Mouse (Mus musculus) 416B (cell line): ENCODE data around the gene Snx15.

Experiments
- DNase-seq: peaks from one replicate; pipeline ENCODE4 v3.0.0; 2011; ENCODE audit warnings: low read depth

Snx15 gene

DNA sequence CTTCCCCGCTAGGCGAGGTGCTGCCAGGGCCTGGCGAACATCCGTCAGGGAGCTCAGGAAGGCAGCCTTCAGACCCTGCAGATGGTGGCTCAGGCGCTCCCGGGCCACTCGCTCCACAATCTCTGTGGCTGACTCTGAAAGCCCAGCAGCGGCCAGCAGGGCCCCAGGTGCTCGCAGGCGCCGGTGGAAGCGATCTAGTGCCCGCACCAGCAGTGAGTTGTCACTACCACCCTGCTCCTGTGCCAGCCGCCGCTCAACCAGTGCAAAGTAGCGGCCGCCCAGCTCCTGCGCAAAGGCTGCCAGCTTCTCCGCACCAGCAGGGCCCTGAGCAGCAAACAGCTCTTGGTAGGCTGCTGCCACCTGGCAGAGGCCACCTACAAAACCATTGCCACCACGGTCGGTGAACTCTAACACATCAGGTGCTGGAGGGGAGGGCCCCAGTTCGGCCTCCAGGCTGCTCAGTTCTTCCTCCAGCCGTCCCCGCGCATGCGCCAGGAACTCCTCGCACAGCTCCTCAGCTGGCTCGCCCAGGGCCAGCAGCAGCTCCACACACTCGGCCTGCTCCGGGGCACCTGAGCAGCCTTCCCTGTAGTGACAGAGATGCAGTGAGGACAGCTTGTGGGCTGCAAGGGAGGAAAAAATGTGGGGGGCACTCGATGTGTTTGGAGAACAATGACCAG, 57.4 kb downstream of the Snx15 start:
- no peak for DNase-seq

DNA sequence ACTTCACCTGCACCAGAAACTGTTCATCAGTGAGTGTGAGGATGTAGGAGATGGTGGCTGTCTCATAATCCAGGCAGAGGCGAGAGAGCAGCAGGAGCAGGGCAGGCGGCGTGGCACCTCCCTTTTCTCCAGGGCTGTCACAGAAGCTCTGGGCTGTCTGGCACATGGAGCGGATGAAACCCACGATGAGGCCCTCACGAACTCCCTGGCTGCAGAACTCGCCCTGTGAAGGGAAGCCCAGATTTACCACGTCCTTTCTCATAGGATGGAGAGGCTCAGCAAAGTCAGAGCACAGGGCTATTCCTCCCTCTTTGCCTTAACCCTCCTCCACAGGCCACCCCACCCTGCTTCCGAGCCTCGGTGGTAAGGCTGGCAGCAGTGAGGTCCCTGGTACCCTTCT, 58.3 kb downstream of the Snx15 start:
- no peak for DNase-seq
